Mouse (Mus musculus) hindbrain, embryonic 14.5 days (tissue): ENCODE results near the gene Cgnl1. TPM values are rescaled to one million over a fixed set of nuclear protein-coding genes. Genes with fewer than 3 reads are reported as not detected.

Source experiments
- ATAC-seq: fragments of 200-750 bp; cut with Nextera tagmentation; 2 replicates; pipeline ENCODE4 v1.8.0; 2017; ENCODE audit warnings: moderate number of reproducible peaks, mild to moderate bottlenecking, moderate TSS enrichment, moderate library complexity; ENCODE audit not compliant: low FRiP score
- DNase-seq: peaks from one replicate; pipeline ENCODE4 v3.0.0-alpha.2; 2015; ENCODE audit warnings: low spot score
- H3K27ac ChIP-seq: fragments of 300-500 bp; sonication (generic); 2 replicates; pipeline ENCODE4 v1.5.1; 2014; ENCODE audit warnings: mild to moderate bottlenecking, moderate library complexity
- H3K27me3 ChIP-seq: fragments of 300-500 bp; sonication (generic); 2 replicates; pipeline ENCODE4 v1.6.1; 2014; ENCODE audit warnings: mild to moderate bottlenecking, low read length, mixed read lengths; ENCODE audit not compliant: control insufficient read depth, insufficient read depth
- H3K36me3 ChIP-seq: fragments of 300-500 bp; sonication (generic); replicated peaks from 2 replicates; pipeline ENCODE4 v1.6.1; 2014; ENCODE audit not compliant: control insufficient read depth, insufficient read depth
- H3K4me1 ChIP-seq: fragments of 300-500 bp; sonication (generic); replicated peaks from 2 replicates; pipeline ENCODE4 v1.6.1; 2014; ENCODE audit warnings: antibody characterized with exemption, low read length, mixed read lengths; ENCODE audit not compliant: control insufficient read depth, insufficient read depth
- H3K4me2 ChIP-seq: fragments of 300-500 bp; sonication (generic); replicated peaks from 2 replicates; pipeline ENCODE4 v1.6.1; 2014; ENCODE audit warnings: mild to moderate bottlenecking, moderate library complexity
- H3K4me3 ChIP-seq: fragments of 300-500 bp; sonication (generic); replicated peaks from 2 replicates; pipeline ENCODE4 v1.5.1; 2014; ENCODE audit warnings: mild to moderate bottlenecking, low read length
- H3K9ac ChIP-seq: fragments of 300-500 bp; sonication (generic); 2 replicates; pipeline ENCODE4 v1.6.1; 2014
- H3K9me3 ChIP-seq: fragments of 300-500 bp; sonication (generic); 2 replicates; pipeline ENCODE4 v1.6.1; 2016; ENCODE audit warnings: low read length; ENCODE audit not compliant: control insufficient read depth
- WGBS: fragments of 180-500 bp; shearing (Covaris S2); extraction: QIAGEN DNeasy Blood & Tissue Kit; methylation state at CpG from one replicate; pipeline ENCODE4 v1.1.7; 2014; 5-methylcytosine and 5-hydroxymethylcytosine counted together
- polyA plus RNA-seq: library from polyadenylated mRNA; unstranded; fragments of >200 nt; fragmentation: Nextera tagmentation; extraction: Ambion mirVana; gene quantifications from 2 replicates; pipeline ENCODE4 v1.2.1, GENCODE M21; 2014

The Cgnl1 gene
- polyA plus RNA-seq, 1 experiment from 2014 or later: 7.2 TPM

GRCm38 (mm10) chr9:71693771-71694170, 77.6 kb downstream of the Cgnl1 start:
- DNase-seq: no peak
- WGBS: 70% methylated on average over 4 of the region's 4 CpGs

GRCm38 (mm10) chr9:71692165-71692564, 79.2 kb downstream of the Cgnl1 start:
- no peak for DNase-seq
- no peaks in the 10 kb centered on the region for H3K36me3 ChIP-seq
- no peak overlapping the region for H3K4me3 ChIP-seq
- no peak overlapping the region for H3K4me2 ChIP-seq
- H3K27me3 ChIP-seq: no peaks in the 10 kb centered on the region
- H3K4me1 ChIP-seq: no peaks in the 10 kb centered on the region
- ATAC-seq: no peak
- 93% methylated on average over 7 of the region's 7 CpGs for WGBS
- no peak overlapping the region for H3K27ac ChIP-seq
- no peaks in the 10 kb centered on the region for H3K9me3 ChIP-seq
- H3K9ac ChIP-seq: no peak overlapping the region

More at GRCm38 (mm10) chr9:71693771-71694170, 77.6 kb downstream of the Cgnl1 start:
- Histone ChIP-seq H3K4me3 (no peak overlapping the region), H3K9ac (no peak overlapping the region), H3K27ac (no peak overlapping the region), H3K27me3 (no peaks in the 10 kb centered on the region), H3K9me3 (no peaks in the 10 kb centered on the region), H3K4me2 (no peak overlapping the region), H3K4me1 (no peaks in the 10 kb centered on the region), H3K36me3 (no peaks in the 10 kb centered on the region)
- no peak for ATAC-seq

GRCm38 (mm10) chr9:71689369-71690073, 81.9 kb downstream of the Cgnl1 start:
- H3K4me3 ChIP-seq: no peak overlapping the region
- no peak for DNase-seq
- H3K4me1 ChIP-seq: no peaks in the 10 kb centered on the region
- H3K9ac ChIP-seq: no peak overlapping the region
- H3K36me3 ChIP-seq: no peaks in the 10 kb centered on the region
- H3K27ac ChIP-seq: no peak overlapping the region
- no peak for ATAC-seq
- no peaks in the 10 kb centered on the region for H3K9me3 ChIP-seq
- no peaks in the 10 kb centered on the region for H3K27me3 ChIP-seq
- H3K4me2 ChIP-seq: no peak overlapping the region
- WGBS: 71% methylated on average over 2 of the region's 2 CpGs

- 87% methylated on average over 8 of the region's 8 CpGs for WGBS
- ATAC-seq (no peak), DNase-seq (no peak)
- no peaks in the 10 kb centered on the region for H3K4me1 ChIP-seq
- no peak overlapping the region for H3K4me3 ChIP-seq
- no peaks in the 10 kb centered on the region for H3K9me3 ChIP-seq
- no peaks in the 10 kb centered on the region for H3K36me3 ChIP-seq
- no peak overlapping the region for H3K27ac ChIP-seq
- no peak overlapping the region for H3K4me2 ChIP-seq
- H3K27me3 ChIP-seq: no peaks in the 10 kb centered on the region
- H3K9ac ChIP-seq: no peak overlapping the region
Measured at GRCm38 (mm10) chr9:71686463-71686862, 84.9 kb downstream of the Cgnl1 start.

GRCm38 (mm10) chr9:71684772-71685171, 86.6 kb downstream of the Cgnl1 start:
- no peak for ATAC-seq
- no peak for DNase-seq
- Histone ChIP-seq H3K4me3 (no peak overlapping the region), H3K27me3 (no peaks in the 10 kb centered on the region), H3K36me3 (no peaks in the 10 kb centered on the region), H3K9me3 (no peaks in the 10 kb centered on the region), H3K9ac (no peak overlapping the region), H3K4me2 (no peak overlapping the region), H3K27ac (no peak overlapping the region), H3K4me1 (no peaks in the 10 kb centered on the region)
- 81% methylated on average over 3 of the region's 3 CpGs for WGBS

- H3K4me3 ChIP-seq: no peak overlapping the region
- ATAC-seq (no peak), DNase-seq (no peak)
- H3K9me3 ChIP-seq: no peaks in the 10 kb centered on the region
- no peak overlapping the region for H3K4me2 ChIP-seq
- no peak overlapping the region for H3K9ac ChIP-seq
- no peak overlapping the region for H3K27ac ChIP-seq
- H3K36me3 ChIP-seq: no peaks in the 10 kb centered on the region
- H3K4me1 ChIP-seq: no peaks in the 10 kb centered on the region
- WGBS: 86% methylated on average over 9 of the region's 9 CpGs
- H3K27me3 ChIP-seq: no peaks in the 10 kb centered on the region
Measured at GRCm38 (mm10) chr9:71680381-71680780, 91.0 kb downstream of the Cgnl1 start.

- DNase-seq: no peak
- no peaks in the 10 kb centered on the region for H3K36me3 ChIP-seq
- 80% methylated on average over 11 of the region's 11 CpGs for WGBS
- H3K4me3 ChIP-seq: no peak overlapping the region
- H3K4me2 ChIP-seq: no peak overlapping the region
- H3K27ac ChIP-seq: no peak overlapping the region
- no peak overlapping the region for H3K9ac ChIP-seq
- H3K9me3 ChIP-seq: no peaks in the 10 kb centered on the region
- H3K27me3 ChIP-seq: no peaks in the 10 kb centered on the region
- H3K4me1 ChIP-seq: no peaks in the 10 kb centered on the region
- ATAC-seq: no peak
Measured at GRCm38 (mm10) chr9:71679103-71679815, 92.1 kb downstream of the Cgnl1 start.

- Histone ChIP-seq H3K9ac (no peak overlapping the region), H3K27ac (no peak overlapping the region), H3K36me3 (no peaks in the 10 kb centered on the region), H3K27me3 (no peaks in the 10 kb centered on the region), H3K9me3 (no peaks in the 10 kb centered on the region), H3K4me3 (no peak overlapping the region), H3K4me1 (no peaks in the 10 kb centered on the region), H3K4me2 (no peak overlapping the region)
- ATAC-seq (no peak), DNase-seq (no peak)
- WGBS: 79% methylated on average over 5 of the region's 5 CpGs
Measured at GRCm38 (mm10) chr9:71676988-71677688, 94.3 kb downstream of the Cgnl1 start.

- Histone ChIP-seq H3K4me3 (no peak overlapping the region), H3K27me3 (no peaks in the 10 kb centered on the region), H3K4me1 (no peaks in the 10 kb centered on the region), H3K4me2 (no peak overlapping the region), H3K27ac (no peak overlapping the region), H3K36me3 (no peaks in the 10 kb centered on the region), H3K9me3 (no peaks in the 10 kb centered on the region), H3K9ac (no peak overlapping the region)
- WGBS: 38% methylated on average over 3 of the region's 3 CpGs
- ATAC-seq: no peak
- DNase-seq: no peak
Measured at GRCm38 (mm10) chr9:71675799-71676414, 95.5 kb downstream of the Cgnl1 start.
